Mouse (Mus musculus) limb, embryonic 14.5 days (tissue): ENCODE measurements around the gene Gipc2. TPM values are rescaled to one million over a fixed set of nuclear protein-coding genes. Genes with fewer than 3 reads are reported as not detected.

Experiments
- ATAC-seq: fragments of 200-750 bp; cut with Nextera tagmentation; 2 replicates; pipeline ENCODE4 v1.8.0; 2017; ENCODE audit warnings: low read depth, moderate number of reproducible peaks, moderate TSS enrichment; ENCODE audit not compliant: low FRiP score
- DNase-seq: peaks from one replicate; pipeline ENCODE4 v3.0.0-alpha.2; 2015; ENCODE audit warnings: low spot score
- H3K27ac ChIP-seq: fragments of 300-500 bp; sonication (generic); replicated peaks from 2 replicates; pipeline ENCODE4 v1.5.1; 2014; ENCODE audit warnings: low read depth, mild to moderate bottlenecking, low read length, moderate library complexity, mixed read lengths
- H3K27me3 ChIP-seq: fragments of 300-500 bp; sonication (generic); 2 replicates; pipeline ENCODE4 v1.6.1; 2014; ENCODE audit warnings: low read length, mixed read lengths; ENCODE audit not compliant: control insufficient read depth, insufficient read depth
- H3K36me3 ChIP-seq: fragments of 300-500 bp; sonication (generic); 2 replicates; pipeline ENCODE4 v1.6.1; 2014; ENCODE audit warnings: mild to moderate bottlenecking, low read length, moderate library complexity, mixed read lengths; ENCODE audit not compliant: control insufficient read depth, insufficient read depth
- H3K4me1 ChIP-seq: fragments of 300-500 bp; sonication (generic); 2 replicates; pipeline ENCODE4 v1.6.1; 2014; ENCODE audit warnings: antibody characterized with exemption, low read length, mixed read lengths; ENCODE audit not compliant: control insufficient read depth, insufficient read depth
- H3K4me2 ChIP-seq: fragments of 300-500 bp; sonication (generic); replicated peaks from 2 replicates; pipeline ENCODE4 v1.6.1; 2014; ENCODE audit warnings: low read depth, mild to moderate bottlenecking, low read length, moderate library complexity; ENCODE audit not compliant: severe bottlenecking
- H3K4me3 ChIP-seq: fragments of 300-500 bp; sonication (generic); replicated peaks from 2 replicates; pipeline ENCODE4 v1.5.1; 2014; ENCODE audit warnings: low read length
- H3K9ac ChIP-seq: fragments of 300-500 bp; sonication (generic); 2 replicates; pipeline ENCODE4 v1.6.1; 2014; ENCODE audit warnings: mild to moderate bottlenecking, low read depth, low read length, moderate library complexity; ENCODE audit not compliant: severe bottlenecking
- H3K9me3 ChIP-seq: fragments of 300-500 bp; sonication (generic); 2 replicates; pipeline ENCODE4 v1.6.1; 2016; ENCODE audit warnings: low read length; ENCODE audit not compliant: control insufficient read depth
- POLR2A ChIP-seq: fragments of 200-500 bp; IDR thresholded peaks from 2 replicates; pipeline ENCODE4 v1.8.0; 2012; ENCODE audit warnings: inconsistent platforms, mild to moderate bottlenecking, moderate library complexity, borderline replicate concordance; ENCODE audit not compliant: insufficient read depth, insufficient read length; ENCODE audit errors: extremely low read depth
- WGBS: fragments of 180-500 bp; shearing (Covaris S2); extraction: QIAGEN DNeasy Blood & Tissue Kit; methylation state at CpG from one replicate; pipeline ENCODE4 v1.1.7; 2014; 5-methylcytosine and 5-hydroxymethylcytosine counted together
- polyA plus RNA-seq, 2 experiments: library from polyadenylated mRNA; depleted of rRNA in 1 of 2; stranded (reverse) in 1 of 2; unstranded in 1 of 2; fragments of >200 nt; fragmentation: Nextera tagmentation in 1 of 2; extraction: Ambion mirVana in 1 of 2; gene quantifications; 2 replicates each; pipeline versions ENCODE4 v1.2.1 to v1.2.3; 2012 to 2014

Gipc2 gene
- polyA plus RNA-seq, 2 experiments = 2.6 to 4.3 TPM

DNA sequence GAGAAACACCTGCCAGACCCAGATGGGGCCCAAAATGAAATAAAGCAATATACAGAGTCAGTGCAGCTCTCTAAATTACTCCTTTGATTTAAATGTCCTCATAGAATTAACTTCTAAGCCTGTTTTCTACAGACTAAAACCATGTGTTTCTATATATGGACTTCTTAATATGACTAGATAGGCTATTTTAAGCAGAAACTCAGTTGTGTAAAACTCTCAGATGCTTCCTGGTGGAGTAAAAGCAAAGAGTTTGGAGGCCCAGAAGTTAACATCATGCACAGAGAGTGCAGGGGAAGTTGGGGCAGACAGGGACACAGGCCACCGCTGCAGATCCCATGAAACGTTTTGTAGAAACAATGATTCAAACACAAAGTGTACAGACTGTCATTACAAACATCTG, 107.8 kb downstream of the Gipc2 start:
- Histone ChIP-seq H3K27me3 (no peaks in the 10 kb centered on the region), H3K27ac (no peak overlapping the region), H3K4me2 (no peak overlapping the region), H3K4me1 (no peaks in the 10 kb centered on the region), H3K4me3 (no peak overlapping the region), H3K36me3 (no peaks in the 10 kb centered on the region), H3K9me3 (no peaks in the 10 kb centered on the region), H3K9ac (no peak overlapping the region)
- ATAC-seq (no peak), DNase-seq (no peak)
- TF ChIP-seq POLR2A = no peak
- 80% methylated on average over 2 of the region's 2 CpGs for WGBS

DNA sequence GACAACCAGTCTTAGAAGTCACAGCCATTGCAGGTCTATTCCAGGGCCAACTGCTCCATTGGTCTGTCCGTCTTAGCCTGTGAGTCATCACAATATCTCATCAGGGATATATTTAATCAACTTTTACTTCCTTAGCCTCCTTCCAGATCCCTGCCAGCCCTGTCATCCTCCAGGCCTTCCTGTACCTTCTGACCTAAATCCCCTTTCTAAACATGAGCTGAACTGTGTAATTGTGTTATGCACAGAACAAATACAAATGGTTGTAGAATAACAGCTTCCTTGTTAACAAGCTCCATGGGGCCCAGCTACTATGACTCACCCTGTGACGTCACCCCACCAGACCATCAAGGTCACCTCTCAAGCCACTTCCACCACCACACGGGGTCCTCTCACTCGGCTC, 111.8 kb downstream of the Gipc2 start:
- no peak overlapping the region for H3K9ac ChIP-seq

DNA sequence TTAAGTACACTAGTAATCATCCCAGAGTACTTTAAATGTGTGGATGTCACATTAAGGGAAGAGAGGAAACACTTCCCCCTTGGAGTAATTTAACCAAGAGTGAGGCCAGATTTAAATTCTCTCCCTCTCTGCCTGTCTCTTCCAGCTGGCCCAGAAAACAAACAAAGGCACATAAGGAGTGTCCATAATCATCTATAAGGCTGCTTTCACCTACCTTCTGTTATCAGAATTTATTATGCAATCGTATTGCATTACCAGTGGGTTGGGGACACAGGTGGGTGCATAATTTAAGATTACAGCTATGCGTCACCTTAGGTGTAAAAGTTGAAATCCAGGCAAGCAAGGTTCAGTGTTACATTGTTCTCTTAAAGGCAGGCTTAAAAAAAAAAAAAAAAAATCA, 114.1 kb downstream of the Gipc2 start:
- Histone ChIP-seq H3K27ac (no peak overlapping the region), H3K27me3 (no peaks in the 10 kb centered on the region), H3K4me2 (no peak overlapping the region), H3K4me1 (no peaks in the 10 kb centered on the region), H3K9ac (no peak overlapping the region), H3K9me3 (no peaks in the 10 kb centered on the region), H3K4me3 (no peak overlapping the region), H3K36me3 (no peaks in the 10 kb centered on the region)
- WGBS = 93% methylated on average over 2 of the region's 2 CpGs
- no peak for ATAC-seq
- TF ChIP-seq POLR2A = no peak
- no peak for DNase-seq

More for the DNA sequence above, 111.8 kb downstream of the Gipc2 start:
- Histone ChIP-seq H3K36me3 (no peaks in the 10 kb centered on the region), H3K9me3 (no peaks in the 10 kb centered on the region), H3K4me2 (no peak overlapping the region), H3K4me1 (no peaks in the 10 kb centered on the region), H3K27me3 (no peaks in the 10 kb centered on the region), H3K4me3 (no peak overlapping the region), H3K27ac (no peak overlapping the region)
- DNase-seq (no peak), ATAC-seq (no peak)
- WGBS = 69% methylated on average over 4 of the region's 4 CpGs
- no peak for TF ChIP-seq POLR2A

DNA sequence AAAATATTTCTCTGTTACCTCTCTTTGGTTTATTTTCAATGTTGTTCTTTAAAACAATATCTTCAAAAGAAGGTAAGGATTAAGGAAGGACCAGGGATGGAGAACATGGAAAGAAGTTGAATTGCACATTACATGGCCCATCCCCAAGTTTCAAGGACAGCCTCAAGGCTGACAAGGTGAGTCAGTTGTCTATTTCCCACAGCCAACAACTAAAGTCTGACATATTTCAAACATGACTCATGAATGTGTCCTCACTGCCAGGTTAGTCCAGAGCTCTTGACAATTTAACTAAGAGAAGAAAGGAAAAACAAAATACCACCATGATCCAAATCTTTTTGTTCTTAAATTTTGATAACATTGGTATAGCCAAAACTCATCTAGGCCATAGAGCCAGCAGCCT, 118.1 kb downstream of the Gipc2 start:
- H3K27me3 ChIP-seq = no peaks in the 10 kb centered on the region
- H3K9ac ChIP-seq = no peak overlapping the region
- no peak for TF ChIP-seq POLR2A
- H3K4me3 ChIP-seq = no peak overlapping the region
- H3K4me1 ChIP-seq = no peaks in the 10 kb centered on the region
- H3K9me3 ChIP-seq = no peaks in the 10 kb centered on the region
- H3K36me3 ChIP-seq = no peaks in the 10 kb centered on the region
- no peak for DNase-seq
- no peak overlapping the region for H3K4me2 ChIP-seq
- no peak overlapping the region for H3K27ac ChIP-seq
- ATAC-seq = no peak

DNA sequence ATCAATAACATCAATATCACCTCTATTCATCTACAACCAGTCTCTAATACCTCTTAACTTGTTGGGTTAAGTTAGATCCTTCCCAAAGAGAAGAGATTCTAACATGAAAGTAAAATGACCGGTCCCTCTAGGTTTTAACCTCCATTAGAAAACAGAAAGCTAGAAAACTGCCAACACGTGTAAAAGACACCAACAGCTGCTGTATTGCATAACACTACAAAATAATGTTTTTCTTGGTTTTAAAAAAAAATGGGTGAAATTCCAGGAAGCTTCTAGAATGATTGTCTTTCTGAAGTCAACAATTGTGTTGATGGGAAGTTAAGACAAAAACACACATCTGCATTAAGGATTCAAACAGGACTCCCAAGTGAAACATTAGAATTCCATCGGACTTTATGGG, 119.1 kb downstream of the Gipc2 start:
- Histone ChIP-seq H3K4me1 (no peaks in the 10 kb centered on the region), H3K4me3 (no peak overlapping the region), H3K9me3 (no peaks in the 10 kb centered on the region), H3K27ac (no peak overlapping the region), H3K27me3 (no peaks in the 10 kb centered on the region), H3K4me2 (no peak overlapping the region), H3K9ac (no peak overlapping the region), H3K36me3 (no peaks in the 10 kb centered on the region)
- no peak for TF ChIP-seq POLR2A
- no peak for ATAC-seq
- no peak for DNase-seq
- WGBS = 75% methylated on average over 3 of the region's 3 CpGs

Other genes with a start within 250 kb of the Gipc2 start
- 15.3 and 19.2 TPM in 2 replicates for gene Dnajb4, start 44.1 kb upstream of the Gipc2 start, polyA plus RNA-seq (2012; rRNA removed)
- gene Dnajb4, start 44.1 kb upstream of the Gipc2 start, polyA plus RNA-seq (2014; fragmentation: Nextera tagmentation; extraction: Ambion mirVana) = 31.6 and 32.9 TPM in 2 replicates
- 206 and 232 TPM in 2 replicates for gene Fubp1, start 44.2 kb upstream of the Gipc2 start, polyA plus RNA-seq (2012; rRNA removed)
- 223 and 243 TPM in 2 replicates for gene Fubp1, start 44.2 kb upstream of the Gipc2 start, polyA plus RNA-seq (2014; fragmentation: Nextera tagmentation; extraction: Ambion mirVana)
- 7.2 and 17.5 TPM in 2 replicates for gene Nexn, start 100.1 kb upstream of the Gipc2 start, polyA plus RNA-seq (2012; rRNA removed)
- gene Nexn, start 100.1 kb upstream of the Gipc2 start, polyA plus RNA-seq (2014; fragmentation: Nextera tagmentation; extraction: Ambion mirVana) = 23.8 and 26.0 TPM in 2 replicates
- 19.8 and 23.4 TPM in 2 replicates for gene Miga1, start 174.2 kb upstream of the Gipc2 start, polyA plus RNA-seq (2012; rRNA removed)
- gene Miga1, start 174.2 kb upstream of the Gipc2 start, polyA plus RNA-seq (2014; fragmentation: Nextera tagmentation; extraction: Ambion mirVana) = 18.0 and 19.1 TPM in 2 replicates
- gene Usp33, start 180.2 kb upstream of the Gipc2 start, polyA plus RNA-seq (2012; rRNA removed) = 44.0 and 54.9 TPM in 2 replicates
- gene Usp33, start 180.2 kb upstream of the Gipc2 start, polyA plus RNA-seq (2014; fragmentation: Nextera tagmentation; extraction: Ambion mirVana) = 44.9 and 50.9 TPM in 2 replicates
- 36.8 and 40.5 TPM in 2 replicates for gene Zzz3, start 229.2 kb upstream of the Gipc2 start, polyA plus RNA-seq (2012; rRNA removed)
- 52.2 and 53.6 TPM in 2 replicates for gene Zzz3, start 229.2 kb upstream of the Gipc2 start, polyA plus RNA-seq (2014; fragmentation: Nextera tagmentation; extraction: Ambion mirVana)